Mouse (Mus musculus): ENCODE data around the gene Rexo5.

The Rexo5 gene

GRCm38 (mm10) chr7:119841820-119842449 is 48.1 kb downstream of the Rexo5 start:
- DNase-seq (ENCODE audit: extremely low spot score, low spot score), result no peak

GRCm38 (mm10) chr7:119845541-119845940 is 51.7 kb downstream of the Rexo5 start:
- DNase-seq (ENCODE audit: extremely low spot score, low spot score), result no peak

GRCm38 (mm10) chr7:119847396-119847795 is 53.6 kb downstream of the Rexo5 start:
- DNase-seq (ENCODE audit: extremely low spot score, low spot score), result no peak

- peak; percentile 70 for DNase-seq (ENCODE audit: extremely low spot score, low spot score)
These were observed 55.3 kb downstream of the Rexo5 start for GRCm38 (mm10) chr7:119849096-119849495.

GRCm38 (mm10) chr7:119850737-119851136 is 56.9 kb downstream of the Rexo5 start:
- DNase-seq (ENCODE audit: extremely low spot score, low spot score), result no peak

- no peak for DNase-seq (ENCODE audit: extremely low spot score, low spot score)
These were observed 58.7 kb downstream of the Rexo5 start for GRCm38 (mm10) chr7:119852494-119852893.

- DNase-seq (ENCODE audit: extremely low spot score, low spot score), result no peak
These were observed 59.4 kb downstream of the Rexo5 start for GRCm38 (mm10) chr7:119853186-119853585.

GRCm38 (mm10) chr7:119854362-119854761 is 60.6 kb downstream of the Rexo5 start:
- no peak for DNase-seq (ENCODE audit: extremely low spot score, low spot score)

GRCm38 (mm10) chr7:119855031-119855430 is 61.2 kb downstream of the Rexo5 start:
- no peak for DNase-seq (ENCODE audit: extremely low spot score, low spot score)

- DNase-seq (ENCODE audit: extremely low spot score, low spot score), result no peak
These were observed 65.7 kb downstream of the Rexo5 start for GRCm38 (mm10) chr7:119859476-119859875.

- DNase-seq (ENCODE audit: extremely low spot score, low spot score), result no peak
These were observed 66.3 kb downstream of the Rexo5 start for GRCm38 (mm10) chr7:119860116-119860515.

GRCm38 (mm10) chr7:119860554-119860953 is 66.7 kb downstream of the Rexo5 start:
- no peak for DNase-seq (ENCODE audit: extremely low spot score, low spot score)

- no peak for DNase-seq (ENCODE audit: extremely low spot score, low spot score)
These were observed 67.1 kb downstream of the Rexo5 start for GRCm38 (mm10) chr7:119860971-119861334.

GRCm38 (mm10) chr7:119861335-119862091 is 67.7 kb downstream of the Rexo5 start:
- peak; percentile 59 for DNase-seq (ENCODE audit: extremely low spot score, low spot score)

- DNase-seq (ENCODE audit: extremely low spot score, low spot score), result no peak
These were observed 68.4 kb downstream of the Rexo5 start for GRCm38 (mm10) chr7:119862167-119862566.

GRCm38 (mm10) chr7:119864500-119864899 is 70.7 kb downstream of the Rexo5 start:
- DNase-seq (ENCODE audit: extremely low spot score, low spot score), result no peak

GRCm38 (mm10) chr7:119866136-119866535 is 72.3 kb downstream of the Rexo5 start:
- DNase-seq (ENCODE audit: extremely low spot score, low spot score), result no peak

- DNase-seq (ENCODE audit: extremely low spot score, low spot score), result no peak
These were observed 78.4 kb downstream of the Rexo5 start for GRCm38 (mm10) chr7:119872204-119872603.

- DNase-seq (ENCODE audit: extremely low spot score, low spot score), result no peak
These were observed 79.2 kb downstream of the Rexo5 start for GRCm38 (mm10) chr7:119873050-119873449.

- no peak for DNase-seq (ENCODE audit: extremely low spot score, low spot score)
These were observed 82.1 kb downstream of the Rexo5 start for GRCm38 (mm10) chr7:119875776-119876440.

GRCm38 (mm10) chr7:119879171-119879570 is 85.4 kb downstream of the Rexo5 start:
- DNase-seq (ENCODE audit: extremely low spot score, low spot score), result no peak

GRCm38 (mm10) chr7:119880345-119880744 is 86.5 kb downstream of the Rexo5 start:
- no peak for DNase-seq (ENCODE audit: extremely low spot score, low spot score)

All from neural tube, embryonic 10.5 days (tissue).